Mouse (Mus musculus): ENCODE results near the gene Zfp408. TPM values are rescaled to one million over a fixed set of nuclear protein-coding genes. Genes with fewer than 3 reads are reported as not detected.

Zfp408 gene
- polyA plus RNA-seq (2015; fragmentation: Nextera tagmentation; extraction: Ambion mirVana), result 13.8 and 14.8 TPM in 2 replicates

GRCm38 (mm10) chr2:91649553-91650359 is at the start of gene Zfp408, which contains the start of gene Arhgap1:
Zfp408 (minus strand) TSS chr2:91649791.
Arhgap1 (plus strand) TSS chr2:91649860.
- ATAC-seq (replicated peaks), result peak; percentile 94
- peak within 1 kb of the TSS; percentile 99 for H3K4me2 ChIP-seq (replicated peaks)
- H3K27me3 ChIP-seq, result no peaks in the 10 kb centered on the region
- H3K27ac ChIP-seq (replicated peaks), result peak within 1 kb of the TSS; percentile 91
- peak within 1 kb of the TSS; percentile 82 for H3K4me3 ChIP-seq
- under 1% methylated on average over 44 of the region's 44 CpGs for WGBS
- H3K9ac ChIP-seq (replicated peaks), result peak within 1 kb of the TSS; percentile 89
- peaks cover 29% of the 10 kb centered on the region for H3K4me1 ChIP-seq
- H3K36me3 ChIP-seq, result peaks cover 40% of the 10 kb centered on the region
- H3K9me3 ChIP-seq, result no peaks in the 10 kb centered on the region

DNA sequence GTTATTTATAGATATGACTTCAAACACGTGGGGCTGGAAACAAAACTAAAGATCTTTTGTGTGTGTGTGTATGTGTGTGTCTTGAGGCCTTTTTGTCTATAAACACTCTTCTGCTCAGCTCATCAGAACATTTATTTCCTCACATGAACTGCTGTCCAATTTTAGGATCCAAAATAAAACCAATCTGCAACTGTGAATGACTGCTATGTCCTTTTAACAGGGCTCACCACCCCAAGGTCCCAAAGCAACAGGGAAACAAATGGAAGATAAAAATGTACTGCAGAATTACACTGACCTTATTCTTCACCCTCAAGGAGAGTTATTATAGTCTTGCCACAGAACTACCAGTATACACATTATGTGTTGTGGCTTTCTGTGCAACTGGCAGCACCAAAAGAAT is 49.6 kb upstream of the Zfp408 start:
- Histone ChIP-seq H3K9me3 (no peaks in the 10 kb centered on the region), H3K27me3 (no peaks in the 10 kb centered on the region), H3K9ac (replicated peaks) (no peak overlapping the region), H3K4me1 (no peaks in the 10 kb centered on the region), H3K36me3 (peaks cover 6% of the 10 kb centered on the region), H3K4me3 (no peak overlapping the region), H3K4me2 (replicated peaks) (no peak overlapping the region), H3K27ac (replicated peaks) (no peak overlapping the region)
- WGBS, result 76% methylated on average over 1 of the region's 1 CpGs
- ATAC-seq (replicated peaks), result no peak

GRCm38 (mm10) chr2:91696225-91696590 is 46.6 kb upstream of the Zfp408 start:
- H3K27me3 ChIP-seq, result no peaks in the 10 kb centered on the region
- no peak overlapping the region for H3K27ac ChIP-seq (replicated peaks)
- no peak overlapping the region for H3K9ac ChIP-seq (replicated peaks)
- no peak overlapping the region for H3K4me2 ChIP-seq (replicated peaks)
- H3K4me3 ChIP-seq, result no peak overlapping the region
- peaks cover 14% of the 10 kb centered on the region for H3K36me3 ChIP-seq
- ATAC-seq (replicated peaks), result no peak
- no peaks in the 10 kb centered on the region for H3K4me1 ChIP-seq
- 96% methylated on average over 1 of the region's 1 CpGs for WGBS
- no peaks in the 10 kb centered on the region for H3K9me3 ChIP-seq

DNA sequence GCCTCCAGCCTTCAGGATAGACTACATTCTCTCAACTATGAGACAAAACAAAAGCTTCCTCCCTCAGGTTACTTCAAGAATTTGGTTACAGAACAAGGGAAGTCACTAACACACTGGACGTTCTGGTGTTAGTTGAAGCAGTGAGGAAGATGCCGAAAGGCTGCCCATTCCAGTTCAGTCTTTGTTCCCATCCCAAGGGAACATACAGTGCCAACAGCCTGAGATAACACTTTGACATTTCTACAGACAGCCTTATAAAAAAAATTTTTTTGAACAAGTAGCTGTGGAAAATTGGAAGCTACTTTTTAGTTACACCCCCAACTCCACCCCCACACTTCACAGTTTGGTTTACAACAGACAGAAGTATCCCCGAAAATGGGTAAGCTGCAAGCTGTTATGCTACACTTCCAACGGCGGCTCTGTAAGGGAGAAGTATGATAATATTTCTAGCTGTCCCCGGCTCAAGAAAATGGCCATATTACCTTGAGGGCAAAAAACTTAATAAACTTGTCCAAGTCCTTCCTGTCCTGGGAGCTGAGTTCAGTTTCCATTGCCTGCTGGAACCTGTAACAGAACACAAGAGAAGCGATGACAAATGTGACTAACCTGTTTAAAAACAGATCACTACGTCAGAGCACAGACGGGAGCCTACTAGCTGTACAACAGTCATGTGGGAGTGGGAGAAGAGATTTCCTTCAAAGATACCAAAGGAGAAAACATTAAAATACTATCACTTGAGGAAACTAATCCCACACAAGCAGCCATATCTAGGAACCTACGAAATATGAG is 46.0 kb upstream of the Zfp408 start:
- H3K27ac ChIP-seq (replicated peaks), result no peak overlapping the region
- ATAC-seq (replicated peaks), result no peak

GRCm38 (mm10) chr2:91689452-91689851 is 39.9 kb upstream of the Zfp408 start:
- H3K4me3 ChIP-seq, result no peak overlapping the region
- H3K27me3 ChIP-seq, result no peaks in the 10 kb centered on the region
- H3K9ac ChIP-seq (replicated peaks), result no peak overlapping the region
- no peak overlapping the region for H3K4me2 ChIP-seq (replicated peaks)
- no peak overlapping the region for H3K27ac ChIP-seq (replicated peaks)
- ATAC-seq (replicated peaks), result no peak
- H3K4me1 ChIP-seq, result no peaks in the 10 kb centered on the region
- no peaks in the 10 kb centered on the region for H3K9me3 ChIP-seq
- peaks cover 52% of the 10 kb centered on the region for H3K36me3 ChIP-seq
- WGBS, result 79% methylated on average over 7 of the region's 7 CpGs

More for the DNA sequence above, 46.0 kb upstream of the Zfp408 start:
- H3K9ac ChIP-seq (replicated peaks), result no peak overlapping the region
- H3K4me1 ChIP-seq, result no peaks in the 10 kb centered on the region
- no peak overlapping the region for H3K4me2 ChIP-seq (replicated peaks)
- no peak overlapping the region for H3K4me3 ChIP-seq
- H3K27me3 ChIP-seq, result no peaks in the 10 kb centered on the region
- peaks cover 17% of the 10 kb centered on the region for H3K36me3 ChIP-seq
- no peaks in the 10 kb centered on the region for H3K9me3 ChIP-seq
- 92% methylated on average over 10 of the region's 10 CpGs for WGBS

DNA sequence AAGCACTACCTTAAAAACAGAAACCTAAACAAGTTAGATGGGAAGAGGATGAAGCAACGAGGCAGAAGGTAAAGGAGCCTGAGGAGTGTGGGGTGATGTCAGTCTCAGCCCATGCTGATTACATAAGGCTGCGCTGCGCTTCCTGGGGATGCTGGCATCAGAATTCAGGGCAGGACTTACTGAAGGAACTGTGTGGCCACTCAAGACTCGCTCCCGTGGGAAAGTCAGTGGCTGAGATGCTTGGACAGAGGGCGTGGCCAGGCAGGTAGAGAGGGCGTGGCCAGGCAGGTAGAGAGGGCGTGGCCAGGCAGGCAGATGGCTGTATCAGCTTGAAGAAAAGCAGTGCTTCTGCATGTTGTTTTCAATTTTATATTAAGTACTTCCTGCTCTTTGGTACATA is 34.3 kb upstream of the Zfp408 start:
- no peaks in the 10 kb centered on the region for H3K27me3 ChIP-seq
- H3K9ac ChIP-seq (replicated peaks), result no peak overlapping the region
- no peak overlapping the region for H3K27ac ChIP-seq (replicated peaks)
- no peak overlapping the region for H3K4me2 ChIP-seq (replicated peaks)
- peaks cover 65% of the 10 kb centered on the region for H3K36me3 ChIP-seq
- H3K4me1 ChIP-seq, result no peaks in the 10 kb centered on the region
- H3K4me3 ChIP-seq, result no peak overlapping the region
- ATAC-seq (replicated peaks), result no peak
- WGBS, result 80% methylated on average over 8 of the region's 8 CpGs
- no peaks in the 10 kb centered on the region for H3K9me3 ChIP-seq

DNA sequence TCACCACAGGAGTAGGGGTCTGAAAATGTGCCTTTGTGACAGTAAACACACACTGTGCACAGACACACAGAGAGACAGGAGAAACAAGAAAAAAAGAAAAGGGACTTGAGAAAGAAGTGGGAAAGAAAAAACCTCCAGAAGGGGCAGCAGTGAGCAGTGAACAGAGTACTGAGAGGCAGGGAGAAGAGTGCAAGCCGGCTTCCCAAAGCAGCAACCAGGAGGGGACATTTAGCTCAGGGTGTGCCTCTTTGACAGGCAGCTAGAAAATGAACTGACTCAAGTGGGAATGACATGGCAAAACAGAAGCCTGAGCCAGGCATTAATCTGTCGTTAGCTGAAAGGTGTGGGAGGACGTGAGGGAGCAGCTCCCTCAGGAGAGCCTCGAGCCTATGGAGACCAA is 33.3 kb upstream of the Zfp408 start:
- WGBS, result 52% methylated on average over 4 of the region's 4 CpGs
- Histone ChIP-seq H3K36me3 (peaks cover 65% of the 10 kb centered on the region), H3K27ac (replicated peaks) (no peak overlapping the region)

GRCm38 (mm10) chr2:91676961-91677360 is 27.4 kb upstream of the Zfp408 start:
- Histone ChIP-seq H3K4me3 (no peak overlapping the region), H3K4me2 (replicated peaks) (no peak overlapping the region), H3K36me3 (peaks cover 82% of the 10 kb centered on the region), H3K4me1 (no peaks in the 10 kb centered on the region), H3K9me3 (no peaks in the 10 kb centered on the region), H3K27ac (replicated peaks) (no peak overlapping the region), H3K9ac (replicated peaks) (no peak overlapping the region), H3K27me3 (no peaks in the 10 kb centered on the region)
- ATAC-seq (replicated peaks), result no peak

More for the DNA sequence above, 33.3 kb upstream of the Zfp408 start:
- no peaks in the 10 kb centered on the region for H3K9me3 ChIP-seq
- H3K27me3 ChIP-seq, result no peaks in the 10 kb centered on the region
- ATAC-seq (replicated peaks), result no peak
- no peak overlapping the region for H3K4me2 ChIP-seq (replicated peaks)
- no peaks in the 10 kb centered on the region for H3K4me1 ChIP-seq
- no peak overlapping the region for H3K9ac ChIP-seq (replicated peaks)
- H3K4me3 ChIP-seq, result no peak overlapping the region

DNA sequence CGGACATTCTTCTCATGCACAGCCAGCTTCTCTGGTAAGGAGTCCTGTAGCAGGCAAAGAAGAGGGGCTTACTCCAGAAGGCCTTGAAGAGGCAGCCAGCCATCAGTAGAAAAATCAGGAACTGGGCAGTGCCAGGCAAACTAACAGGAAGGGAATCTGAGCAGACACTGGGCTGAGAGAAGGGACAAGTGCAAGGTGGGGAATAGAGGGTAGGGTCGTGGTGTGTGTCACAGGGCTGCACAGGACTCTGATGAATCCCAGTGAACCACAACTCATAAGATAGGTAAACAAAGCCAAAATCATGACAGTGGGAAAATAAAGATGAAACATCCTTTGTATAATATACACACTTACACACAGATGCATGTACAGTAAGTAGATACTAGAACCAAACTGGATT is 26.8 kb upstream of the Zfp408 start:
- Histone ChIP-seq H3K4me3 (no peak overlapping the region), H3K27ac (replicated peaks) (no peak overlapping the region), H3K9ac (replicated peaks) (no peak overlapping the region), H3K4me2 (replicated peaks) (no peak overlapping the region), H3K27me3 (no peaks in the 10 kb centered on the region), H3K9me3 (no peaks in the 10 kb centered on the region), H3K36me3 (peaks cover 80% of the 10 kb centered on the region), H3K4me1 (no peaks in the 10 kb centered on the region)
- ATAC-seq (replicated peaks), result no peak
- WGBS, result 75% methylated on average over 2 of the region's 2 CpGs

- Histone ChIP-seq H3K4me1 (no peaks in the 10 kb centered on the region), H3K4me2 (replicated peaks) (no peak overlapping the region), H3K9ac (replicated peaks) (no peak overlapping the region), H3K9me3 (no peaks in the 10 kb centered on the region), H3K36me3 (peaks cover 78% of the 10 kb centered on the region), H3K4me3 (no peak overlapping the region), H3K27ac (replicated peaks) (no peak overlapping the region), H3K27me3 (no peaks in the 10 kb centered on the region)
- WGBS, result 90% methylated on average over 5 of the region's 5 CpGs
- no peak for ATAC-seq (replicated peaks)
These were observed 25.3 kb upstream of the Zfp408 start for GRCm38 (mm10) chr2:91674895-91675294.

GRCm38 (mm10) chr2:91673587-91673986 is 24.0 kb upstream of the Zfp408 start:
- no peaks in the 10 kb centered on the region for H3K9me3 ChIP-seq
- no peaks in the 10 kb centered on the region for H3K27me3 ChIP-seq
- no peak overlapping the region for H3K4me2 ChIP-seq (replicated peaks)
- peaks cover 81% of the 10 kb centered on the region for H3K36me3 ChIP-seq
- ATAC-seq (replicated peaks), result no peak
- no peak overlapping the region for H3K4me3 ChIP-seq
- H3K9ac ChIP-seq (replicated peaks), result no peak overlapping the region
- no peaks in the 10 kb centered on the region for H3K4me1 ChIP-seq
- WGBS, result 91% methylated on average over 2 of the region's 2 CpGs
- H3K27ac ChIP-seq (replicated peaks), result no peak overlapping the region

- no peak overlapping the region for H3K4me2 ChIP-seq (replicated peaks)
- no peak overlapping the region for H3K27ac ChIP-seq (replicated peaks)
- no peaks in the 10 kb centered on the region for H3K4me1 ChIP-seq
- no peak overlapping the region for H3K4me3 ChIP-seq
- H3K27me3 ChIP-seq, result no peaks in the 10 kb centered on the region
- peaks cover 68% of the 10 kb centered on the region for H3K36me3 ChIP-seq
- no peak overlapping the region for H3K9ac ChIP-seq (replicated peaks)
- 95% methylated on average over 6 of the region's 6 CpGs for WGBS
- ATAC-seq (replicated peaks), result no peak
- H3K9me3 ChIP-seq, result no peaks in the 10 kb centered on the region
These were observed 20.4 kb upstream of the Zfp408 start for GRCm38 (mm10) chr2:91670038-91670437.

All from forebrain, embryonic 15.5 days (tissue).